Comparison of ENCODE assay signal across 15 mouse cellular contexts in genomic region chr2:129883417-129883816, GRCm38 (mm10).
DNase-seq lines count a peak whose midpoint lies in the region; ATAC-seq and TF ChIP-seq lines count a peak whose summit lies in the region.
"Had no signal": no experiment of that assay in that cellular context is flagged by ENCODE, and none has a peak within 500 bp of the region (broad histone marks: within the 10 kb centered on the region; RNA-seq: fewer than 3 reads in every experiment).

No protein-coding gene starts in this region.

- H3K4me3 ChIP-seq in hindbrain, embryonic 14.5 days (replicated peaks; ENCODE audit: low read length), result no peak overlapping the region
- H3K4me3 ChIP-seq in hindbrain, embryonic 10.5 days, result no peak overlapping the region
- H3K4me3 ChIP-seq in neural tube, embryonic 14.5 days (ENCODE audit: low read depth, low read length), result no peak overlapping the region
- H3K4me3 ChIP-seq in neural tube, embryonic 15.5 days (replicated peaks), result no peak overlapping the region
- H3K4me3 ChIP-seq in lung, adult 2 months (replicated peaks; ENCODE audit: extremely low read depth, low read depth, low read length), result no peak overlapping the region
- no peak overlapping the region for H3K4me3 ChIP-seq in kidney, embryonic 14.5 days (ENCODE audit: low read length)
- H3K4me3 ChIP-seq: embryonic facial prominence, embryonic 15.5 days; heart, embryonic 12.5 days; myocyte had no signal

- no peak for DNase-seq in hindbrain, embryonic 14.5 days (ENCODE audit: low spot score)
- DNase-seq in hindbrain, embryonic 10.5 days (ENCODE audit: low spot score), result no peak
- peak; percentile 39 to 41 for DNase-seq in layer of hippocampus, postnatal 36 days
- peak; percentile 36 to 46 for DNase-seq in right cerebral cortex, postnatal 36 days (ENCODE audit: low spot score in 2 of 2)
- DNase-seq in lung, adult 2 months, result no peak
- DNase-seq: cerebellum, postnatal 14 days; kidney, postnatal 14 days; thymus, postnatal 14 days had no signal

- TF ChIP-seq POLR2A in lung, adult 2 months (IDR thresholded peaks at IDR 0.05; ENCODE audit: borderline replicate concordance, extremely low read depth, low read depth, low read length), result no peak

- 24% methylated on average over 6 of the region's 6 CpGs for WGBS in hindbrain, embryonic 14.5 days
- WGBS in hindbrain, embryonic 10.5 days, result 39% methylated on average over 6 of the region's 6 CpGs
- WGBS in neural tube, embryonic 14.5 days, result 13% methylated on average over 6 of the region's 6 CpGs
- WGBS in neural tube, embryonic 15.5 days, result 12% methylated on average over 6 of the region's 6 CpGs
- WGBS in lung, adult 2 months, result 46% methylated on average over 6 of the region's 6 CpGs
- 14% methylated on average over 6 of the region's 6 CpGs for WGBS in kidney, embryonic 14.5 days

- no peaks in the 10 kb centered on the region for H3K36me3 ChIP-seq in hindbrain, embryonic 14.5 days (replicated peaks; ENCODE audit: control insufficient read depth, insufficient read depth)
- H3K36me3 ChIP-seq in hindbrain, embryonic 10.5 days, result no peaks in the 10 kb centered on the region
- no peaks in the 10 kb centered on the region for H3K36me3 ChIP-seq in neural tube, embryonic 14.5 days (ENCODE audit: control insufficient read depth, insufficient read depth, low read length)
- no peaks in the 10 kb centered on the region for H3K36me3 ChIP-seq in neural tube, embryonic 15.5 days
- H3K36me3 ChIP-seq in kidney, embryonic 14.5 days (ENCODE audit: control insufficient read depth, insufficient read depth, low read length), result no peaks in the 10 kb centered on the region
- H3K36me3 ChIP-seq: embryonic facial prominence, embryonic 15.5 days; G1E; heart, embryonic 12.5 days had no signal

- H3K27ac ChIP-seq in hindbrain, embryonic 14.5 days, result no peak overlapping the region
- no peak overlapping the region for H3K27ac ChIP-seq in hindbrain, embryonic 10.5 days
- no peak overlapping the region for H3K27ac ChIP-seq in neural tube, embryonic 14.5 days (ENCODE audit: low read depth, low read length)
- H3K27ac ChIP-seq in neural tube, embryonic 15.5 days (replicated peaks), result no peak overlapping the region
- H3K27ac ChIP-seq in kidney, embryonic 14.5 days (ENCODE audit: low read depth, low read length), result no peak overlapping the region
- H3K27ac ChIP-seq: embryonic facial prominence, embryonic 15.5 days had no signal

- H3K9ac ChIP-seq in hindbrain, embryonic 14.5 days, result no peak overlapping the region
- H3K9ac ChIP-seq in neural tube, embryonic 14.5 days (replicated peaks; ENCODE audit: low read depth, low read length), result no peak overlapping the region
- no peak overlapping the region for H3K9ac ChIP-seq in neural tube, embryonic 15.5 days (replicated peaks)
- H3K9ac ChIP-seq in kidney, embryonic 14.5 days (ENCODE audit: low read depth, low read length), result no peak overlapping the region
- H3K9ac ChIP-seq: embryonic facial prominence, embryonic 15.5 days; heart, embryonic 12.5 days had no signal

- H3K4me2 ChIP-seq in hindbrain, embryonic 14.5 days (replicated peaks), result no peak overlapping the region
- no peak overlapping the region for H3K4me2 ChIP-seq in neural tube, embryonic 14.5 days (ENCODE audit: low read depth, low read length)
- no peak overlapping the region for H3K4me2 ChIP-seq in neural tube, embryonic 15.5 days
- H3K4me2 ChIP-seq in kidney, embryonic 14.5 days (replicated peaks; ENCODE audit: low read depth, low read length), result no peak overlapping the region
- H3K4me2 ChIP-seq: embryonic facial prominence, embryonic 15.5 days; heart, embryonic 12.5 days had no signal

- H3K4me1 ChIP-seq in hindbrain, embryonic 14.5 days (replicated peaks; ENCODE audit: control insufficient read depth, insufficient read depth, low read length), result no peaks in the 10 kb centered on the region
- no peaks in the 10 kb centered on the region for H3K4me1 ChIP-seq in hindbrain, embryonic 10.5 days (replicated peaks)
- no peaks in the 10 kb centered on the region for H3K4me1 ChIP-seq in neural tube, embryonic 14.5 days (ENCODE audit: control insufficient read depth, insufficient read depth, low read length)
- no peaks in the 10 kb centered on the region for H3K4me1 ChIP-seq in neural tube, embryonic 15.5 days
- H3K4me1 ChIP-seq in lung, adult 2 months (ENCODE audit: control insufficient read depth, insufficient read depth, low read length), result no peaks in the 10 kb centered on the region
- no peaks in the 10 kb centered on the region for H3K4me1 ChIP-seq in kidney, embryonic 14.5 days (ENCODE audit: control insufficient read depth, insufficient read depth, low read length)
- H3K4me1 ChIP-seq: embryonic facial prominence, embryonic 15.5 days had no signal

- no peak for TF ChIP-seq CTCF in lung, adult 2 months (IDR thresholded peaks at IDR 0.05; ENCODE audit: insufficient read depth, low read length)

- peak; percentile 17; the same call in 1 of the 2 replicates for ATAC-seq in hindbrain, embryonic 14.5 days (ENCODE audit: low FRiP score)
- 0 out of 2 replicates have a peak, but pooled peaks have one; percentile 22 for ATAC-seq in neural tube, embryonic 14.5 days (ENCODE audit: low read depth)
- ATAC-seq in neural tube, embryonic 15.5 days (ENCODE audit: low FRiP score), result no peak
- no peak for ATAC-seq in kidney, embryonic 14.5 days (ENCODE audit: low FRiP score, low TSS enrichment)

- H3K9me3 ChIP-seq in hindbrain, embryonic 14.5 days (ENCODE audit: control insufficient read depth, low read length), result no peaks in the 10 kb centered on the region
- H3K9me3 ChIP-seq in hindbrain, embryonic 10.5 days, result no peaks in the 10 kb centered on the region
- H3K9me3 ChIP-seq in neural tube, embryonic 14.5 days (ENCODE audit: control insufficient read depth, low read length), result no peaks in the 10 kb centered on the region
- H3K9me3 ChIP-seq in neural tube, embryonic 15.5 days (replicated peaks), result no peaks in the 10 kb centered on the region
- no peaks in the 10 kb centered on the region for H3K9me3 ChIP-seq in kidney, embryonic 14.5 days (ENCODE audit: control insufficient read depth, low read length)
- H3K9me3 ChIP-seq: embryonic facial prominence, embryonic 15.5 days; G1E; heart, embryonic 12.5 days had no signal

- H3K27me3 ChIP-seq in hindbrain, embryonic 14.5 days (ENCODE audit: control insufficient read depth, insufficient read depth, low read length), result no peaks in the 10 kb centered on the region
- H3K27me3 ChIP-seq in hindbrain, embryonic 10.5 days (ENCODE audit: insufficient read depth, poor library complexity, severe bottlenecking), result no peaks in the 10 kb centered on the region
- no peaks in the 10 kb centered on the region for H3K27me3 ChIP-seq in neural tube, embryonic 14.5 days (ENCODE audit: control insufficient read depth, insufficient read depth, low read length)
- no peaks in the 10 kb centered on the region for H3K27me3 ChIP-seq in neural tube, embryonic 15.5 days (replicated peaks)
- no peaks in the 10 kb centered on the region for H3K27me3 ChIP-seq in kidney, embryonic 14.5 days (ENCODE audit: control insufficient read depth, insufficient read depth, low read length)
- H3K27me3 ChIP-seq: heart, embryonic 12.5 days had no signal

Comparison
In these comparisons a context has a peak if more than half of its experiments do, and no peak if none do; other contexts are left out.
1. ATAC-seq: peak in hindbrain, embryonic 14.5 days (single experiment) and neural tube, embryonic 14.5 days (single experiment); none in neural tube, embryonic 15.5 days (single experiment) and kidney, embryonic 14.5 days (single experiment).
2. DNase-seq: peak in layer of hippocampus, postnatal 36 days (2 of 2) and right cerebral cortex, postnatal 36 days (2 of 2); none in hindbrain, embryonic 14.5 days (single experiment), hindbrain, embryonic 10.5 days (single experiment) and lung, adult 2 months (single experiment).